Mouse (Mus musculus): ENCODE measurements around the gene Cds2.

GRCm38 (mm10) chr2:132316041-132316808 lies 53.3 kb downstream of the Cds2 start:
- TF ChIP-seq POLR2A (IDR thresholded peaks at IDR 0.05; ENCODE audit: insufficient read depth, low read depth, low read length) (no peak), EP300 (IDR thresholded peaks at IDR 0.05; ENCODE audit: insufficient read depth, low read depth, low read length) (peak; percentile 81), CTCF (IDR thresholded peaks at IDR 0.05) (peak; percentile 95)
